Mouse (Mus musculus): ENCODE measurements around the gene Idnk.

GRCm38 (mm10) chr13:58192146-58192545 lies 34.7 kb downstream of the Idnk start:
- TF ChIP-seq EP300 (IDR thresholded peaks at IDR 0.05): no peak
- no peak for TF ChIP-seq CTCF (IDR thresholded peaks at IDR 0.05)

Measured in lung, postnatal 0 days (tissue).